Mouse (Mus musculus) limb, embryonic 15.5 days (tissue): ENCODE measurements at regions not wholly inside any gene's neighbourhood (a gene's known extent, or its start where the extent isn't known, plus 50 kb on each side); places are given as distances from the start of the nearest gene placed in this dataset.
"Not testable (repeated sequence)": the region's sequence is repeated elsewhere in the genome, so short reads cannot be mapped to it uniquely, and the experiment has no call there.

Experiments used
- ATAC-seq: fragments of 200-750 bp; cut with Nextera tagmentation; 2 replicates; pipeline ENCODE4 v1.8.0; 2017; ENCODE audit warnings: low read depth, moderate TSS enrichment; ENCODE audit not compliant: insufficient number of reproducible peaks, low FRiP score, low TSS enrichment
- H3K27ac ChIP-seq: fragments of 300-500 bp; sonication (generic); 2 replicates; pipeline ENCODE4 v1.5.1; 2015; ENCODE audit warnings: moderate library complexity, mild to moderate bottlenecking, inconsistent platforms
- H3K27me3 ChIP-seq: fragments of 300-500 bp; sonication (generic); 2 replicates; pipeline ENCODE4 v1.6.1; 2015; ENCODE audit warnings: inconsistent platforms
- H3K36me3 ChIP-seq: fragments of 300-500 bp; sonication (generic); 2 replicates; pipeline ENCODE4 v1.6.1; 2015; ENCODE audit warnings: inconsistent platforms
- H3K4me1 ChIP-seq: fragments of 300-500 bp; sonication (generic); 2 replicates; pipeline ENCODE4 v1.6.1; 2015; ENCODE audit warnings: inconsistent platforms
- H3K4me2 ChIP-seq: fragments of 300-500 bp; sonication (generic); 2 replicates; pipeline ENCODE4 v1.6.1; 2015; ENCODE audit warnings: mild to moderate bottlenecking, inconsistent platforms
- H3K4me3 ChIP-seq: fragments of 300-500 bp; sonication (generic); 2 replicates; pipeline ENCODE4 v1.5.1; 2015; ENCODE audit warnings: mild to moderate bottlenecking, inconsistent platforms
- H3K9ac ChIP-seq: fragments of 300-500 bp; sonication (generic); 2 replicates; pipeline ENCODE4 v1.6.1; 2015; ENCODE audit warnings: inconsistent platforms
- H3K9me3 ChIP-seq: fragments of 300-500 bp; sonication (generic); 2 replicates; pipeline ENCODE4 v1.6.1; 2016; ENCODE audit warnings: inconsistent platforms
- WGBS: fragments of 180-500 bp; shearing (Covaris S2); methylation state at CpG from one replicate; pipeline ENCODE4 v1.1.7; 2015; 5-methylcytosine and 5-hydroxymethylcytosine counted together

DNA sequence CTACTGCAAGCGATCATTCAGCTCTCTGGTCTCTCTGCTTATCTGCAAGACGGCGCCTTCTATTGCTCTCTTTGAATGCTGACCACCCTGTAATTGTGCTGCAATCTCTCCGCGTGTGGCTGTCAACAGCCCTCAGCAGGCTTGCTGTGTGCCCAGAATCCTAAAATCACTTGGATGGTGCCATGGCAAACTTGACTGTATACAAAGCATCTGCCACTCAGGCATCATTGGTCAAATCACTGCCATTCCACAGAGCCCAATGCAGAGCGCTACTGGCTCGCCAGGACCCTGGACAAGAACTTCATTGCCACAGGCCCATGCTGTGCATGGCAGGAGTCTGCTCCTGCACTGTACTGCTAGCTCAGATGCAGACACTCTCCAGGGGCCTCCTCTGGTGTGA, 142.3 kb upstream of the Tas2r119 start:
- Histone ChIP-seq H3K9ac (no peak overlapping the region), H3K4me2 (no peak overlapping the region), H3K4me3 (no peak overlapping the region), H3K36me3 (no peaks in the 10 kb centered on the region), H3K27ac (no peak overlapping the region), H3K27me3 (no peaks in the 10 kb centered on the region), H3K4me1 (no peaks in the 10 kb centered on the region), H3K9me3 (no peaks in the 10 kb centered on the region)
- 41% methylated on average over 7 of the region's 7 CpGs for WGBS
- no peak for ATAC-seq

- no peak overlapping the region for H3K9ac ChIP-seq
- WGBS, result 49% methylated on average over 6 of the region's 6 CpGs
- H3K36me3 ChIP-seq, result no peaks in the 10 kb centered on the region
- no peak for ATAC-seq
- H3K27ac ChIP-seq, result no peak overlapping the region
- H3K4me3 ChIP-seq, result no peak overlapping the region
- 0 out of 2 replicates have a peak, but pooled peaks cover 3% of the 10 kb centered on the region for H3K4me1 ChIP-seq
- H3K27me3 ChIP-seq, result no peaks in the 10 kb centered on the region
- no peak overlapping the region for H3K4me2 ChIP-seq
- no peaks in the 10 kb centered on the region for H3K9me3 ChIP-seq
Measured at GRCm38 (mm10) chr15:32041764-32042163, 135.3 kb upstream of the Tas2r119 start.

- no peak for ATAC-seq
- WGBS, result 22% methylated on average over 4 of the region's 4 CpGs
- H3K27ac ChIP-seq, result no peak overlapping the region
Measured at GRCm38 (mm10) chr15:32042173-32042572, 134.9 kb upstream of the Tas2r119 start.

GRCm38 (mm10) chr15:32042589-32042988, 134.5 kb upstream of the Tas2r119 start:
- no peak for ATAC-seq
- H3K4me3 ChIP-seq, result no peak overlapping the region
- no peaks in the 10 kb centered on the region for H3K36me3 ChIP-seq
- H3K4me1 ChIP-seq, result 0 out of 2 replicates have a peak, but pooled peaks cover 3% of the 10 kb centered on the region
- H3K4me2 ChIP-seq, result no peak overlapping the region
- H3K27ac ChIP-seq, result no peak overlapping the region
- H3K9me3 ChIP-seq, result no peaks in the 10 kb centered on the region
- no peak overlapping the region for H3K9ac ChIP-seq
- WGBS, result 63% methylated on average over 1 of the region's 1 CpGs
- no peaks in the 10 kb centered on the region for H3K27me3 ChIP-seq

More at GRCm38 (mm10) chr15:32042173-32042572, 134.9 kb upstream of the Tas2r119 start:
- Histone ChIP-seq H3K9me3 (no peaks in the 10 kb centered on the region), H3K4me2 (no peak overlapping the region), H3K4me1 (0 out of 2 replicates have a peak, but pooled peaks cover 3% of the 10 kb centered on the region), H3K4me3 (no peak overlapping the region), H3K9ac (no peak overlapping the region), H3K36me3 (no peaks in the 10 kb centered on the region), H3K27me3 (no peaks in the 10 kb centered on the region)

DNA sequence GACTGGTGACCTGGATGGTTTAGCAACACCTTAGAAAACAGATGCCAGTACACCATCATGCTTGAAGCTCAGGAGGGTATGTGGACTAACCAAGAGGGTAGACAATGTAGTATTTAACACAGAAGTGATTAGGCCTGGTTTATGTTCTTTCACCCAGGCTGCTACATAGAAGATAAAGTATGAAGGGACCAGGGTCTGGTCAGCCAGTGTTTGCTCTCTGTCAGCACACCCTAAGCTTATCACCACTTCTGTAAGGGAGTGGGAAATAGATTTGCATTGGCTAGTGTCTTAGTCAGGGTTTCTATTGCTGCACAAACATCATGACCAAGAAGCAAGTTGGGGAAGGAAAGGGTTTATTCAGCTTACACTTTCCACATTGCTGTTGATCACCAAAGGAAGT, 133.9 kb upstream of the Tas2r119 start:
- Histone ChIP-seq H3K4me1 (0 out of 2 replicates have a peak, but pooled peaks cover 3% of the 10 kb centered on the region), H3K4me3 (no peak overlapping the region), H3K27me3 (no peaks in the 10 kb centered on the region), H3K4me2 (no peak overlapping the region), H3K36me3 (no peaks in the 10 kb centered on the region), H3K9me3 (no peaks in the 10 kb centered on the region), H3K9ac (no peak overlapping the region), H3K27ac (no peak overlapping the region)
- no peak for ATAC-seq

DNA sequence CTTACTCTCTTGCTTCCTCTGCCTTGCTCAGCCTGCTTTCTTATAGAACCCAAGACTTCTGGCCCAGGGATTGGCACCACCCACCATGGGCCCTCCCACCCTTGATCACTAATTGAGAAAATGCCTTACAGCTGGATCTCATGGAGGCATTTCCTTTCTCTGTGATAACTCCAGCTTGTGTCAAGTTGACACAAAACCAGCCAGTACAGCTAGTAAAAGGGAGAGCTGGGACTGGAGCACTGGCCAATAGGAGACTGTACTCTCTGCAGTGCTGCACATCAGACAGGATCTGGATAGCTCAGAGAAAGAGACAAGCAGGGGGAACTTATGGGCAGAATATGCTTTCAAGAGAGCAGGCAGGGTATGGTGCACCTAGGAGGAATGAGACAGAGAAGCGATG, 133.4 kb upstream of the Tas2r119 start:
- not testable (repeated sequence) for H3K27me3 ChIP-seq, H3K27ac ChIP-seq, H3K4me1 ChIP-seq, ATAC-seq, H3K4me2 ChIP-seq, H3K36me3 ChIP-seq, H3K4me3 ChIP-seq, H3K9ac ChIP-seq, H3K9me3 ChIP-seq
- 91% methylated on average over 1 of the region's 1 CpGs for WGBS

GRCm38 (mm10) chr15:32048836-32049235, 128.3 kb upstream of the Tas2r119 start:
- WGBS, result 46% methylated on average over 5 of the region's 5 CpGs
- Histone ChIP-seq H3K4me3 (no peak overlapping the region), H3K27ac (no peak overlapping the region), H3K4me1 (no peaks in the 10 kb centered on the region), H3K27me3 (no peaks in the 10 kb centered on the region), H3K36me3 (no peaks in the 10 kb centered on the region), H3K9me3 (no peaks in the 10 kb centered on the region), H3K4me2 (no peak overlapping the region), H3K9ac (no peak overlapping the region)
- no peak for ATAC-seq

GRCm38 (mm10) chr15:32061573-32061972, 115.5 kb upstream of the Tas2r119 start:
- H3K4me2 ChIP-seq, result no peak overlapping the region
- no peak overlapping the region for H3K9ac ChIP-seq
- H3K27me3 ChIP-seq, result no peaks in the 10 kb centered on the region
- no peaks in the 10 kb centered on the region for H3K9me3 ChIP-seq
- H3K4me1 ChIP-seq, result no peaks in the 10 kb centered on the region
- H3K4me3 ChIP-seq, result no peak overlapping the region
- H3K27ac ChIP-seq, result no peak overlapping the region
- 73% methylated on average over 4 of the region's 4 CpGs for WGBS
- H3K36me3 ChIP-seq, result no peaks in the 10 kb centered on the region
- ATAC-seq, result no peak

DNA sequence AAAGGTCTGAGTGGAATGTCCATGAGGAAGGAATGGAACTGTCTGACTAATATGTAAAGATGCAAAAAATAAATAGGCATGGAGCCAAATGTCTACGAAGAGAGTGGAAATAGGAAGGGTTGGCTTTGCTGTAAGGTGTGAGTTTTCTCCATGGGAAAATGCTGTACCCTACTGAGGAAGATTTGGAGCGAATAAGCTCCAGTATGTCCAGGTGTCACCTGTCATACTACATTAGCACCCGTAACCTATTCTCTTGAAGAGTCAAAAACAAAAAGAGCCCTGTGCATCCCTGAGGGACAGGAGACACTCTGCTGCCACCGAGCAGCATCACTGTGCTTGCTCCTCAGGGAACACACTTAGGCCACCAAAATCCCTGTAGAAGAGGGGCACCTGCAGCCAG, 95.0 kb upstream of the Tas2r119 start:
- ATAC-seq, result no peak
- no peak overlapping the region for H3K4me3 ChIP-seq

DNA sequence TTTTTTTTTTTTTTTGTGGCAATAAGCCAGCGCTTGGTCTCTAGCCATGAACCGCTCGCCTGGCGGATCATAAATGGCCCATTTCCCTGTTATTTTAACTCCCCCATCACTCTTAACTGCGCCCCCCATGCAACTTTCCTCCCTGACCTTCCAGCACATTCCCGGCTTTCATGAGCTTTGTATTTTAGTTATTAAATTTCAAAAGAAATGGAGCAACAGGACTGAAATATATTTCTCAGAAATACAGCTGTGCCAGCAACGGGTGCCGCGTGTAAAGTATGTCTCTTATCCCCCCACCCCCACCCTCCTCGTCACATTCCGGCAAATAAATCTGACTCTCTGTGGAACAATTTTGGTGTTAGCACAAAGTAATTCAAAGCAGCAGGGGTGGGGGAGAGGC, 83.2 kb upstream of the Tas2r119 start:
- H3K4me3 ChIP-seq, result no peak overlapping the region
- no peak overlapping the region for H3K27ac ChIP-seq
- H3K27me3 ChIP-seq, result no peaks in the 10 kb centered on the region
- no peak for ATAC-seq
- no peaks in the 10 kb centered on the region for H3K36me3 ChIP-seq
- WGBS, result 22% methylated on average over 11 of the region's 11 CpGs
- no peak overlapping the region for H3K9ac ChIP-seq
- H3K4me1 ChIP-seq, result peaks cover 6% of the 10 kb centered on the region; the same call in 1 of the 2 replicates
- H3K4me2 ChIP-seq, result peak overlapping the region; percentile 13
- no peaks in the 10 kb centered on the region for H3K9me3 ChIP-seq

More for the DNA sequence above, 95.0 kb upstream of the Tas2r119 start:
- no peak overlapping the region for H3K4me2 ChIP-seq
- H3K9ac ChIP-seq, result no peak overlapping the region
- no peaks in the 10 kb centered on the region for H3K36me3 ChIP-seq
- WGBS, result 79% methylated on average over 4 of the region's 4 CpGs
- no peak overlapping the region for H3K27ac ChIP-seq
- H3K27me3 ChIP-seq, result no peaks in the 10 kb centered on the region
- H3K9me3 ChIP-seq, result no peaks in the 10 kb centered on the region
- H3K4me1 ChIP-seq, result no peaks in the 10 kb centered on the region

DNA sequence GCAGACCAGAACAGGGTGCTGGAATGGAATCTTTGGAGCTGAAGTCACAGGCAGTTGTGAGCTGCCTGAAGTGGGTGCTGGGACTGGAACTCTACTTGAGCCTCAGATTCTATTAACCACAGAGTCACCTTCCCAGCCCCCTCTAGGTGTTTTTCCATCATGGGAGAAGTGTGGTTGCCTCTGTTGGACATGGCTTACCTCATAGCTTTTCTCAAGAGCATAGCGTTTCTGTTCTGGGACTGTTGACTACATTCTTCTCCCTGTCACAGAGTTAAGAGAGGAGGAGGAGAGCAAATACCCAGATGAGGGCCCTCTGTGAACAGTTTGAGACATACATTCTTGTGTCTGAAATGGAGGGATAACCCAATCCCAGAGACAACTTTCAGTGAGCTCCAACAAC, 81.5 kb upstream of the Tas2r119 start:
- WGBS, result 100% methylated on average over 1 of the region's 1 CpGs
- no peak overlapping the region for H3K4me2 ChIP-seq
- H3K4me1 ChIP-seq, result peaks cover 6% of the 10 kb centered on the region; the same call in 1 of the 2 replicates
- H3K36me3 ChIP-seq, result no peaks in the 10 kb centered on the region
- H3K9me3 ChIP-seq, result no peaks in the 10 kb centered on the region
- no peak overlapping the region for H3K9ac ChIP-seq
- H3K4me3 ChIP-seq, result no peak overlapping the region
- ATAC-seq, result no peak
- no peaks in the 10 kb centered on the region for H3K27me3 ChIP-seq
- no peak overlapping the region for H3K27ac ChIP-seq

DNA sequence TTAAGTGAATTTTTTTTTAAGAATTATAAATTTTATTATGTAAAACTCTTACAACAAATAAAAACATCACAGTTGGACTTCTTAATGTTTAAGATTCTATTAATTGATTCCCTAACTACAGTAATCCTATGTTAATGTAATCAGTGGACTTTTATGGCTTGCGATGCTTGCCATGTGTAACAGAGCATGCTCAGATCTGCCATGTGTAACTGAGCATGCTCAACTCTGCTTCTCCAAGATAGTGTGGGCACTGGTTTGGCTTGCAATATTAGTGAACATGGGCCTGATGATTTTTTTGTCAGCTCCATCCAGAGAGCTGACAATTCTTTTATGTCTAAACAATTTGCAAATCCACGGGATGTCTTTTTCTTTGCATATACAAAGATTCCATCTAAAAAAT, 66.4 kb upstream of the Tas2r119 start:
- 92% methylated on average over 2 of the region's 2 CpGs for WGBS
- Histone ChIP-seq H3K9me3 (no peaks in the 10 kb centered on the region), H3K9ac (no peak overlapping the region), H3K4me2 (no peak overlapping the region), H3K27me3 (no peaks in the 10 kb centered on the region), H3K27ac (no peak overlapping the region), H3K4me1 (no peaks in the 10 kb centered on the region), H3K36me3 (no peaks in the 10 kb centered on the region), H3K4me3 (no peak overlapping the region)
- no peak for ATAC-seq
